Mouse (Mus musculus) liver, adult 2 months (tissue): ENCODE data around the gene Arl15.
"Not testable (repeated sequence)": the region's sequence is repeated elsewhere in the genome, so short reads cannot be mapped to it uniquely, and the experiment has no call there.

ENCODE experiments used
- CTCF ChIP-seq: fragments of 200-500 bp; IDR thresholded peaks from 2 replicates; pipeline ENCODE4 v1.5.1; 2011; ENCODE audit warnings: low read depth, low read length, control low read depth
- POLR2A ChIP-seq: fragments of 200-500 bp; IDR thresholded peaks from 2 replicates; pipeline ENCODE4 v1.6.1; 2011; ENCODE audit warnings: low read length, control low read depth; ENCODE audit not compliant: insufficient read depth; ENCODE audit errors: extremely low read depth

GRCm38 (mm10) chr13:113790016-113790415 lies 4.3 kb upstream of the Arl15 start:
- TF ChIP-seq CTCF, POLR2A: not testable (repeated sequence)
